17 mouse cellular contexts compared by ENCODE assay signal in genomic region chr10:83330336-83330735, GRCm38 (mm10). TPM values are rescaled to one million over a fixed set of nuclear protein-coding genes. Genes with fewer than 3 reads are reported as not detected.
DNase-seq lines count a peak whose midpoint lies in the region; ATAC-seq and TF ChIP-seq lines count a peak whose summit lies in the region.
"Had no signal": no experiment of that assay in that cellular context is flagged by ENCODE, and none has a peak within 500 bp of the region (broad histone marks: within the 10 kb centered on the region; RNA-seq: fewer than 3 reads in every experiment).

No protein-coding gene starts in this region.

- no peak overlapping the region for H3K9ac ChIP-seq in midbrain, postnatal 0 days (replicated peaks; ENCODE audit: low read length, poor library complexity, severe bottlenecking)
- H3K9ac ChIP-seq: heart, embryonic 15.5 days; hindbrain, embryonic 15.5 days; limb, embryonic 15.5 days had no signal

- peaks cover 4% of the 10 kb centered on the region; the same call in 1 of the 2 replicates for H3K27me3 ChIP-seq in midbrain, postnatal 0 days (ENCODE audit: insufficient read depth, low read length)
- H3K27me3 ChIP-seq: Patski had no signal

- H3K9me3 ChIP-seq in midbrain, postnatal 0 days (ENCODE audit: low read length): no peaks in the 10 kb centered on the region
- H3K9me3 ChIP-seq: heart, embryonic 15.5 days; hindbrain, embryonic 15.5 days; limb, embryonic 15.5 days had no signal

- H3K36me3 ChIP-seq in midbrain, postnatal 0 days (ENCODE audit: insufficient read depth, low read length): no peaks in the 10 kb centered on the region
- H3K36me3 ChIP-seq: heart, embryonic 15.5 days; hindbrain, embryonic 15.5 days; limb, embryonic 15.5 days had no signal

- no peak for TF ChIP-seq CTCF in midbrain, postnatal 0 days (IDR thresholded peaks at IDR 0.05)

- no peak for ATAC-seq in midbrain, postnatal 0 days (ENCODE audit: low FRiP score)
- ATAC-seq: Patski had no signal

- peak; percentile 69 to 72 for DNase-seq in spleen, postnatal 36 days (ENCODE audit: low spot score in 2 of 2)
- no peak for DNase-seq in spleen, adult 12 weeks (ENCODE audit: low spot score)
- peak; percentile 60 to 68 for DNase-seq in natural killer cell, adult 2 months (ENCODE audit: low spot score in 2 of 2)
- peak; percentile 65 for DNase-seq in thymus, postnatal 4 days
- DNase-seq in midbrain, postnatal 0 days (ENCODE audit: low spot score): no peak
- DNase-seq in adrenal gland, postnatal 25 days: no peak
- no peak for DNase-seq in kidney, postnatal 25 days
- DNase-seq: cerebellum, postnatal 14 days; kidney, adult 2 months; lung, adult 18-20 months had no signal

- no peak overlapping the region for H3K4me3 ChIP-seq in brown adipose tissue, adult 24 weeks (ENCODE audit: insufficient read depth, low read depth, low read length)
- no peak overlapping the region for H3K4me3 ChIP-seq in midbrain, postnatal 0 days (ENCODE audit: low read depth, low read length)
- H3K4me3 ChIP-seq: heart, embryonic 15.5 days; hindbrain, embryonic 15.5 days; layer of hippocampus, adult 2 months; limb, embryonic 15.5 days; myocyte had no signal

- H3K4me1 ChIP-seq in brown adipose tissue, adult 24 weeks (ENCODE audit: control insufficient read depth, insufficient read depth, insufficient read length, low read length): no peaks in the 10 kb centered on the region
- H3K4me1 ChIP-seq in midbrain, postnatal 0 days (ENCODE audit: insufficient read depth, low read length): no peaks in the 10 kb centered on the region
- H3K4me1 ChIP-seq: heart, embryonic 15.5 days; hindbrain, embryonic 15.5 days; limb, embryonic 15.5 days had no signal

- 72% methylated on average over 6 of the region's 6 CpGs for WGBS in midbrain, postnatal 0 days

- peak overlapping the region; percentile 44 for H3K27ac ChIP-seq in brown adipose tissue, adult 24 weeks (replicated peaks; ENCODE audit: low read depth, low read length)
- H3K27ac ChIP-seq in midbrain, postnatal 0 days (ENCODE audit: low read depth, low read length): no peak overlapping the region
- H3K27ac ChIP-seq: heart, embryonic 15.5 days; hindbrain, embryonic 15.5 days; layer of hippocampus, adult 2 months; limb, embryonic 15.5 days had no signal

- no peak overlapping the region for H3K4me2 ChIP-seq in midbrain, postnatal 0 days (ENCODE audit: low read depth, low read length, poor library complexity, severe bottlenecking)
- H3K4me2 ChIP-seq: heart, embryonic 15.5 days; hindbrain, embryonic 15.5 days; limb, embryonic 15.5 days had no signal

RNA-seq across cellular contexts. Expression of gene Slc41a2, which starts 7.3 kb away (rescaled TPM):
- 1.3 and 1.8 TPM in 2 replicates for polyA plus RNA-seq in brown adipose tissue, adult 24 weeks (2012; ENCODE audit: insufficient read depth, insufficient read length, missing spikeins)
- total RNA-seq in midbrain, postnatal 0 days (2014; rRNA removed): 42.0 TPM in 2 replicates
- 10.0 and 11.9 TPM in 2 replicates for polyA plus RNA-seq in midbrain, postnatal 0 days (2015; fragmentation: Nextera tagmentation; extraction: Ambion mirVana)
- 3.7 and 5.6 TPM in 2 replicates for total RNA-seq in adrenal gland, postnatal 25 days (2021)

RNA-seq across cellular contexts. Expression of gene D10Wsu102e, which starts 29.7 kb away (rescaled TPM):
- polyA plus RNA-seq in brown adipose tissue, adult 24 weeks (2012; ENCODE audit: insufficient read depth, insufficient read length, missing spikeins): 0.20 and 0.25 TPM in 2 replicates
- total RNA-seq in midbrain, postnatal 0 days (2014; rRNA removed): 2.4 and 3.4 TPM in 2 replicates
- polyA plus RNA-seq in midbrain, postnatal 0 days (2015; fragmentation: Nextera tagmentation; extraction: Ambion mirVana): 0.49 and 0.59 TPM in 2 replicates
- total RNA-seq in adrenal gland, postnatal 25 days (2021): 1.0 and 1.2 TPM in 2 replicates

Comparison
In these comparisons a context has a peak if more than half of its experiments do, and no peak if none do; other contexts are left out.
1. DNase-seq: peak in spleen, postnatal 36 days (2 of 2), natural killer cell, adult 2 months (2 of 2) and thymus, postnatal 4 days (single experiment); none in spleen, adult 12 weeks (single experiment), midbrain, postnatal 0 days (single experiment), adrenal gland, postnatal 25 days (single experiment) and kidney, postnatal 25 days (0 of 2).